Mouse (Mus musculus) stomach, adult 2 months (tissue): ENCODE data around the gene A930017K11Rik. TPM values are rescaled to one million over a fixed set of nuclear protein-coding genes. Genes with fewer than 3 reads are reported as not detected.

ENCODE experiments used
- polyA plus RNA-seq: library from polyadenylated mRNA; depleted of rRNA; stranded (reverse); fragments of >200 nt; gene quantifications from 2 replicates; pipeline ENCODE4 v1.2.3, GENCODE M21; 2012; rRNA removed

Gene A930017K11Rik
- 0.09 TPM in 1 of 2 replicates, not detected in the other for polyA plus RNA-seq

DNA sequence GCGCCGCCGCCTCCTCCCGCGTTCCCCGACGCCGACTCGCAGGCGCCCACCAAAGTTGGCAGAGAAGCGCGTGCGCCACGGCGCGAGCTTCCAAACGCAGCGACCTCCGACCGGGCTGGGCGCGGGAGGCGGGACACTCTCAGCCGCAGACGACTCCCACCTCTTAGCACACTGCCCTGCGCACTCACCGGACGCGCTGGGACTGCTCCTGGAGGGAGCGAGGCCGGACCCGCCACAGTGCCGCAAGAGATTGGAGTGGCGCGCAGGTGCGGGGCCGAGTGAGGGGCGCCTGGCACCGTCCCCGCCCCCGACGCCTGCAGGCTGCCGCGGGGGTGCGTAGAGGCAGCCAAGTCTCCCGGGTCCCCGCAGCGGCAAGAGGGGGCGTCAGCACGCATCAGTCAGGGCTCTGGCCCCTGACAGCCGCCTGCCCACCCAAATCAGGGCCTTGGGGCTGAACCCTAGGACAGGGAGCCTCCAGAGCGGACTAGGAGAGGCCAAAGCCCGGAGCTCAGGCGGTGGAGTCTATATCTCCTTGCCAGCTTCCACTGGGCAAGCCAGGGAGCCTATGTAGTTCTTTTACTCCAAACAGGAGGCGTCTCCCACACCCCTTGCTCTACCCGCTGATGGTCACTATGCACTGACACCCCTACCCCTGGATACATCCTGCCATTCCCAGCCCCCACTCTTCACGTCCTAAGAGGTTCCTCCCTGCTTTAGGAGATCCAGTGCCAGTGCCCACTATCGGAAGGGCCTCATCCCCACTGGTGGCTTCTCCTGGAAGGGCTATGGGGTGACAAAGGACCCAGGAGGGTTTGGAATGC is at the start of gene A930017K11Rik:
A930017K11Rik (minus strand) TSS at position 763 of the 821 bp plus-strand sequence.

DNA sequence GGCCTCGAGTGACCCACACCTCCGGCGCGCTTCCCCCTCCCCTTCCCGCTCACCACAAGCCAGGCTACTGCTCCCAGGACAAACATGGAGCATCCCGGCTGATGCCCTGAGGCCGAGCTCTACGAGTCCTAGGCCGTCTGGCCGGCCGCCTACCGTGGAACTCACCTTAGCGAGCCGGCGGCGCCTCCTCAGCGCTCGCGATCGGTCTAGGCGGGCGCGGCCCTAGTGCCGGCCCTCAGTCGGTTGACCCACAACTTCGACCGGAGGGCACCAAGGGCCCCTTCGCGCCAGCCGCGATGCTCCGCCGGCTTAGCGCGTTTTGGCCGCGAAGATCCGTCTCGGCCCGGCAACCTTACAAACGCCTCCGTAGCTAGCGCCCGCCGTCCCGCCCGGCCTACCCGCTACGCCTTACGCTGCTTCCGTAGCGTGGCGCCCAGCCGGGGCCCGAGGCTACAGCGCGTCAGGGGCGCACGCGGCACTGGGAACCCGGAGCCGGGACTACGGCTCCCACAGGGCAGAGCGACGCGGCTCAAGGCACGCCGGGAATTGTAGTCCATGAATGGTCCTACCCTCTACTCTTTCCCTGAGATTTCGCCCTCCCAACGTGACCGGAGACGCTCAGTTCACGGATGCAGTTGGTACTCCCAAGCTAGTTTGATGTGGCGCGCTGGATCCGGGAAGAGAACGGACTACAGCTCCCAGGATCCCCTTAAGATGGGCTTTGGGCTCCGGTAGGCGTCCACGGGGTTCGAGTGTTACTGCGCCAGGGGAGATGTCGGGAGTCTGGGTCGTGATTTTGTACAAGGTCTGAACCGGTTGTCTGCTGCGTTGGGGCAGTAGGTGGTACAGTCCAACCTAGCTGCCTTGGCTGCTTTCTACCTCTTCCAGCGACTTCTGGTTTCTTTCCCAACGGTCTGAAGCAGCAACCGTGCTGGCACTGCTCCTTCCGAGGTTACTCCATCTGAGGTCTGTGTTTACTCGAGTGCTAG is 33.2 kb upstream of the A930017K11Rik start, which contains the start of gene Capn15:
Capn15 (minus strand) TSS at position 491 of the 989 bp plus-strand sequence.

DNA sequence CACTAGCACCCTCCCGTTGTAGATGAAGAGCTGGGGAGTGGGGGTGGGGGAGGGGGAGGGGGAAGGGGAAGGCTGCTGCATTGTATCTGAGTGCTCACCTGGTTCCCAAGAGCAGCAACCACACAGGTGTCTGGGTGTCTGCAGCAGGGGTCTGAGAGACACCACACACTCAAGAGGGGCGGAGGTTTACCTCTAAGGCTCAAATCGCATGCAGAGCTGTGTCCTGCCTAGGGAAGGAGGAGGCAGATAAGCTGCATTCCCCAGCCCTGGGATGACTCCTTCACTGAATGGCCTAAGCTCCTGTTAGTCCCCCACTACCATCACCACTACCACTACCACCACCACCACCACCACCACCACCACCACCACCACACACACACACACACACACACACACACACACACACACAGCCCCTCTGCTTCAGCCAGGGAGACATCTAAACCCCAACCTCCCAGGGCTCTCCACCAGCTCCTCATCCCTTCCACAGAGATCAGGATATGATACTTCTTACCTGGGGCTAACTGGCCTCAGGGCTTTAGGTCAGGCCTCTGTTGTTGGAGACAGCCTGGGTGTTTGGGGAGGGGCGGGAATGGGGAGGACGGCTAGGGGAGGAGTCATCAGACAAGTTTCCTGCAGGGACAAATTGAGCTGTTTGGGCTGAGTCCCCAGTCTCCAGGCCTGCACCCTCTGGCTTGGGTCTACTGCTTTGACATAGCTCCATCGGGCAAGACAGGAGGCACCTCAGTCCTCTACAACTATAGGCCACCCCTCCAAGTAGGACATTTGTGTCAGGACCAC is 7.8 kb downstream of the A930017K11Rik start, which contains the start of the genes Pigq and Nhlrc4:
Pigq (minus strand) TSS at position 571 of the 798 bp plus-strand sequence.
Nhlrc4 (minus strand) TSS at position 596 of the 798 bp plus-strand sequence.

DNA sequence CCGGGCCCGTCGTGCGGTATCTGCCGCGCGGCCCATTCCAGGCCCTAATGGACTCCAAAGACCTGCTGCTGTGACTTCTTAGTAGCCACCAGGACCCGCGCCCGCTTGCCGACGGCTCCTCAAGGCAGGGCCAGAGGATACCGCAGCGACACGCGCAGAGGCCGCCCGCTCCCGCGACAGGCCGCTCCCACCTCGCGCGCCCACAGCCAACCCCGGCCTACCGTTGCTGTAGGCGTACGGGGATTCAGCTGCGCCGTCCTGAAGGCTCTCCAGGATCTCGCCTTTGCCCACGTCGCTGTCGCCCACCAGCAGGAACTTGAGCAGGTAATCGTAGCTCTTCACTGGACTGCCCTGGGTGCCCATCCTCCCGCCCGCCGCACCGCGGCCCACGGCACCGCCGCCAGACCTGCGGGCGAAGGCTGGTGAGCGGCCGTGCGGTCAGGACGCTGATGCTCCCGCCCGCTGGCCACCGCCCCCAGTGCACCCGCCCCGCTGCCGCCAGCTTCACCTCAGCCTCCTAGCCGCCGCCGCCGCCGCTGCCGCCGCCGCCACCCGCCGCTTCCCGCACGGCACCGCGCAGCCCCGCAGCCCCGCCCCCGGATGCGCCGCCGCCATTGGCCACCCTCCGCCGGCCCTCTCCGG is 33.1 kb downstream of the A930017K11Rik start, which contains the start of gene Rab40c:
Rab40c (minus strand) TSS at position 584 of the 642 bp plus-strand sequence.

Other genes with a start within 250 kb of the A930017K11Rik start
- gene Gng13, start 235.4 kb downstream of the A930017K11Rik start, polyA plus RNA-seq = 0.09 and 0.11 TPM in 2 replicates
- gene Chtf18, start 225.1 kb downstream of the A930017K11Rik start, polyA plus RNA-seq = 3.3 TPM in 2 replicates
- 22.5 and 24.8 TPM in 2 replicates for gene Rpusd1, start 224.9 kb downstream of the A930017K11Rik start, polyA plus RNA-seq
- 0.24 and 0.38 TPM in 2 replicates for gene Mslnl, start 216.5 kb downstream of the A930017K11Rik start, polyA plus RNA-seq
- 3.5 and 10.2 TPM in 2 replicates for gene Msln, start 198.2 kb downstream of the A930017K11Rik start, polyA plus RNA-seq
- 7.1 and 8.7 TPM in 2 replicates for gene Narfl, start 178.8 kb downstream of the A930017K11Rik start, polyA plus RNA-seq
- gene Haghl, start 166.9 kb downstream of the A930017K11Rik start, polyA plus RNA-seq = 31.2 and 41.5 TPM in 2 replicates
- gene Ccdc78, start 166.0 kb downstream of the A930017K11Rik start, polyA plus RNA-seq = 0.18 TPM in 1 of 2 replicates, not detected in the other
- gene Fam173a, start 159.7 kb downstream of the A930017K11Rik start, polyA plus RNA-seq = 68.2 and 76.3 TPM in 2 replicates
- 0.63 TPM in 1 of 2 replicates, not detected in the other for gene AC134908.4, start 156.9 kb downstream of the A930017K11Rik start, polyA plus RNA-seq
- 20.0 and 33.4 TPM in 2 replicates for gene Metrn, start 155.4 kb downstream of the A930017K11Rik start, polyA plus RNA-seq
- 3.9 TPM in 2 replicates for gene Fbxl16, start 143.5 kb downstream of the A930017K11Rik start, polyA plus RNA-seq
- 16.1 and 17.1 TPM in 2 replicates for gene Wdr24, start 128.9 kb downstream of the A930017K11Rik start, polyA plus RNA-seq
- 42.8 and 51.7 TPM in 2 replicates for gene Jmjd8, start 123.7 kb downstream of the A930017K11Rik start, polyA plus RNA-seq
- 80.7 and 84.9 TPM in 2 replicates for gene Stub1, start 119.2 kb downstream of the A930017K11Rik start, polyA plus RNA-seq
- 23.2 and 35.2 TPM in 2 replicates for gene Rhbdl1, start 115.3 kb downstream of the A930017K11Rik start, polyA plus RNA-seq
- 51.3 and 66.3 TPM in 2 replicates for gene Gm20683, start 110.8 kb downstream of the A930017K11Rik start, polyA plus RNA-seq
- 46.7 and 73.7 TPM in 2 replicates for gene Rhot2, start 107.7 kb downstream of the A930017K11Rik start, polyA plus RNA-seq
- gene Wdr90, start 91.1 kb downstream of the A930017K11Rik start, polyA plus RNA-seq = 15.9 and 22.1 TPM in 2 replicates
- 114 and 227 TPM in 2 replicates for gene Mcrip2, start 83.8 kb downstream of the A930017K11Rik start, polyA plus RNA-seq
- 87.6 and 135 TPM in 2 replicates for gene Mettl26, start 77.5 kb downstream of the A930017K11Rik start, polyA plus RNA-seq
- gene Wfikkn1, start 71.7 kb downstream of the A930017K11Rik start, polyA plus RNA-seq = 2.3 and 2.7 TPM in 2 replicates
- 32.5 and 35.9 TPM in 2 replicates for gene Rab40c, start 32.8 kb downstream of the A930017K11Rik start, polyA plus RNA-seq
- gene Pigq, start 7.6 kb downstream of the A930017K11Rik start, polyA plus RNA-seq = 54.4 and 60.1 TPM in 2 replicates
- gene Nhlrc4, start 7.6 kb downstream of the A930017K11Rik start, polyA plus RNA-seq = 0.06 TPM in 1 of 2 replicates, not detected in the other
- gene Capn15, start 33.2 kb upstream of the A930017K11Rik start, polyA plus RNA-seq = 31.3 and 34.1 TPM in 2 replicates
- 14.1 and 15.5 TPM in 2 replicates for gene Rab11fip3, start 117.0 kb upstream of the A930017K11Rik start, polyA plus RNA-seq
- gene Decr2, start 137.8 kb upstream of the A930017K11Rik start, polyA plus RNA-seq = 5.6 and 7.4 TPM in 2 replicates
- 8.3 and 8.5 TPM in 2 replicates for gene Nme4, start 143.0 kb upstream of the A930017K11Rik start, polyA plus RNA-seq
- 135 and 158 TPM in 2 replicates for gene Tmem8, start 160.7 kb upstream of the A930017K11Rik start, polyA plus RNA-seq
- gene Mrpl28, start 170.9 kb upstream of the A930017K11Rik start, polyA plus RNA-seq = 44.7 and 53.8 TPM in 2 replicates
- gene Axin1, start 186.1 kb upstream of the A930017K11Rik start, polyA plus RNA-seq = 7.6 and 7.9 TPM in 2 replicates
- gene Pdia2, start 246.5 kb upstream of the A930017K11Rik start, polyA plus RNA-seq = 91.3 and 169 TPM in 2 replicates